Mouse (Mus musculus) small intestine, adult 2 months (tissue): ENCODE results near the gene Aspdh.

Source experiments
- CTCF ChIP-seq: fragments of 200-500 bp; IDR thresholded peaks from 2 replicates; pipeline ENCODE4 v1.5.1; 2012; ENCODE audit warnings: low read depth, mild to moderate bottlenecking, control low read depth, inconsistent platforms, low read length, moderate library complexity, mixed read lengths; ENCODE audit not compliant: insufficient replicate concordance, insufficient read length; ENCODE audit errors: extremely low read depth
- POLR2A ChIP-seq: fragments of 200-500 bp; IDR thresholded peaks from 2 replicates; pipeline ENCODE4 v1.6.1; 2012; ENCODE audit warnings: low read depth, mild to moderate bottlenecking, control low read depth, inconsistent platforms, low read length, moderate library complexity

DNA sequence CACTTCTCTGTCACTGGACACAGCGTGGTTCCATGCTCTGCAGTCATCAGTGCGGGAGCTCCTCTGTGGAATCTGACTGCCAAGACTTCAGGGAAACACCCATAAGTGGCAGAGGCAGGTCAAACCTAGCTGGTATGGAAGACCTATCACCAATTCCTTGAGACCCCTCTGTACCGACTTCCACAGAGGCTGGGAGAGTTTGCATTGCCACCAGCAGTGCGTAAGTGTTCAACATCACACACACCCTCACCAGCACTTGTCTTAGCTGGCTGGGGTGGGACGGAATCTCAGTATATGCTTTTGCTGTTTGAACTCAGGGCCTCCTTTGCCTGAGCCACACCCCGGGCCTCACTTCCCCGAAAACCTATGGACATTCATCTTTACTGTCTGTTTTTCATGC is 22.7 kb downstream of the Aspdh start:
- TF ChIP-seq CTCF = no peak
- TF ChIP-seq POLR2A = no peak
